Mouse (Mus musculus) bone marrow, adult 2 months (tissue): Measurements from ENCODE around the gene Gm45337. TPM values are rescaled to one million over a fixed set of nuclear protein-coding genes. Genes with fewer than 3 reads are reported as not detected.
"Not testable (repeated sequence)": the region's sequence is repeated elsewhere in the genome, so short reads cannot be mapped to it uniquely, and the experiment has no call there.

Experiments
- H3K27ac ChIP-seq: fragments of 200-500 bp; 2 replicates; pipeline ENCODE4 v1.5.1; 2012; ENCODE audit warnings: low read depth, mild to moderate bottlenecking, control low read depth, inconsistent platforms, low read length; ENCODE audit not compliant: control insufficient read depth, poor library complexity, insufficient read depth
- H3K4me1 ChIP-seq: fragments of 200-500 bp; 2 replicates; pipeline ENCODE4 v1.6.1; 2011; ENCODE audit warnings: low read length; ENCODE audit not compliant: control insufficient read depth, insufficient read depth
- H3K4me3 ChIP-seq: fragments of 200-500 bp; replicated peaks from 2 replicates; pipeline ENCODE3; 2011; ENCODE audit warnings: mild to moderate bottlenecking, low read depth, low read length, control low read depth; ENCODE audit not compliant: control insufficient read depth
- CTCF ChIP-seq: fragments of 200-500 bp; IDR thresholded peaks from 2 replicates; pipeline ENCODE4 v1.5.1; 2011; ENCODE audit warnings: low read length, control low read depth; ENCODE audit not compliant: control insufficient read depth, insufficient read depth
- POLR2A ChIP-seq: fragments of 200-500 bp; IDR thresholded peaks from 2 replicates; pipeline ENCODE4 v1.6.1; 2011; ENCODE audit warnings: low read depth, mild to moderate bottlenecking, control low read depth, low read length, borderline replicate concordance; ENCODE audit not compliant: control insufficient read depth
- WGBS: fragments of 180-500 bp; shearing (Covaris S2); methylation state at CpG from one replicate; pipeline ENCODE4 v1.1.7; 2018; 5-methylcytosine and 5-hydroxymethylcytosine counted together
- polyA plus RNA-seq: library from polyadenylated mRNA; stranded (reverse); fragments of >200 nt; gene quantifications from 2 replicates; pipeline ENCODE4 v1.2.4, GENCODE M21; 2011; ENCODE audit warnings: low replicate concordance; ENCODE audit not compliant: missing spikeins, insufficient read depth, insufficient read length

Gm45337 gene
- polyA plus RNA-seq, 1 experiment = not detected

GRCm38 (mm10) chr7:142134206-142134995, 10.0 kb downstream of the Gm45337 start:
- TF ChIP-seq POLR2A (no peak), CTCF (peak; percentile 8; the same call in 1 of the 2 replicates)
- Histone ChIP-seq H3K4me1 (no peaks in the 10 kb centered on the region), H3K4me3 (no peak overlapping the region), H3K27ac (no peak overlapping the region)
- 52% methylated on average over 4 of the region's 4 CpGs for WGBS

- no peak overlapping the region for H3K27ac ChIP-seq
- no peaks in the 10 kb centered on the region for H3K4me1 ChIP-seq
- 49% methylated on average over 4 of the region's 4 CpGs for WGBS
- TF ChIP-seq CTCF (no peak), POLR2A (no peak)
- no peak overlapping the region for H3K4me3 ChIP-seq
Measured at GRCm38 (mm10) chr7:142128843-142129242, 15.6 kb downstream of the Gm45337 start.

- not testable (repeated sequence) for H3K4me3 ChIP-seq, H3K27ac ChIP-seq, H3K4me1 ChIP-seq
- 79% methylated on average over 1 of the region's 1 CpGs for WGBS
Measured at GRCm38 (mm10) chr7:142120629-142121028, 23.8 kb downstream of the Gm45337 start, which contains the start of gene Gm45618. Gm45618 (minus strand) TSS chr7:142120729.

GRCm38 (mm10) chr7:142119632-142120031, 24.8 kb downstream of the Gm45337 start:
- Histone ChIP-seq H3K27ac (no peak overlapping the region), H3K4me3 (no peak overlapping the region), H3K4me1 (no peaks in the 10 kb centered on the region)
- peak; percentile 42; the same call in 1 of the 2 replicates for TF ChIP-seq CTCF
- TF ChIP-seq POLR2A = no peak
- WGBS = 15% methylated on average over 5 of the region's 5 CpGs

- TF ChIP-seq POLR2A = no peak
- no peak for TF ChIP-seq CTCF
- WGBS = 47% methylated on average over 5 of the region's 5 CpGs
Measured at GRCm38 (mm10) chr7:142104747-142105146, 39.7 kb downstream of the Gm45337 start.

GRCm38 (mm10) chr7:142097776-142098175, 46.6 kb downstream of the Gm45337 start:
- TF ChIP-seq POLR2A (no peak), CTCF (peak; percentile 97)
- Histone ChIP-seq H3K4me1 (no peaks in the 10 kb centered on the region), H3K27ac (no peak overlapping the region), H3K4me3 (no peak overlapping the region)
- 8% methylated on average over 9 of the region's 9 CpGs for WGBS

More at GRCm38 (mm10) chr7:142104747-142105146, 39.7 kb downstream of the Gm45337 start:
- H3K4me3 ChIP-seq = no peak overlapping the region
- no peaks in the 10 kb centered on the region for H3K4me1 ChIP-seq
- H3K27ac ChIP-seq = no peak overlapping the region

- no peak for TF ChIP-seq CTCF
- no peak for TF ChIP-seq POLR2A
- 48% methylated on average over 4 of the region's 4 CpGs for WGBS
- Histone ChIP-seq H3K4me1 (no peaks in the 10 kb centered on the region), H3K4me3 (no peak overlapping the region), H3K27ac (no peak overlapping the region)
Measured at GRCm38 (mm10) chr7:142096701-142097100, 47.7 kb downstream of the Gm45337 start.

- 1% methylated on average over 62 of the region's 63 CpGs for WGBS
- peak; percentile 38; the same call in 1 of the 2 replicates for TF ChIP-seq CTCF
- no peak for TF ChIP-seq POLR2A
- H3K4me3 ChIP-seq = peak within 1 kb of the TSS; percentile 74
- peak within 1 kb of the TSS; percentile 87 for H3K27ac ChIP-seq
- no peaks in the 10 kb centered on the region for H3K4me1 ChIP-seq
Measured at GRCm38 (mm10) chr7:142095183-142095931, 49.0 kb downstream of the Gm45337 start, which contains the start of gene Dusp8. Dusp8 (minus strand) TSS chr7:142095843.

- 5% methylated on average over 89 of the region's 89 CpGs for WGBS
- H3K4me1 ChIP-seq = no peaks in the 10 kb centered on the region
- peak; percentile 8; the same call in 1 of the 2 replicates for TF ChIP-seq POLR2A
- no peak for TF ChIP-seq CTCF
- H3K27ac ChIP-seq = peak overlapping the region; percentile 87
- H3K4me3 ChIP-seq = peak overlapping the region; percentile 74
Measured at GRCm38 (mm10) chr7:142094301-142095143, 49.9 kb downstream of the Gm45337 start.
